Mouse (Mus musculus) kidney, postnatal 14 days (tissue): ENCODE results near the gene Gtdc1.

Experiments used
- DNase-seq: peaks from one replicate; pipeline ENCODE4 v3.0.0; 2022; ENCODE audit warnings: mixed read lengths

Gene Gtdc1

GRCm38 (mm10) chr2:44518085-44518484, 409.4 kb downstream of the Gtdc1 start:
- no peak for DNase-seq
